Mouse (Mus musculus): ENCODE results near the gene Kcnk18.

GRCm38 (mm10) chr19:59261604-59262003, 42.6 kb downstream of the Kcnk18 start:
- TF ChIP-seq CTCF (IDR thresholded peaks at IDR 0.05; ENCODE audit: control insufficient read depth, insufficient read depth, insufficient replicate concordance, low read depth, low read length) = no peak
- no peak for TF ChIP-seq POLR2A (IDR thresholded peaks at IDR 0.05; ENCODE audit: control insufficient read depth, low read depth, low read length)
